17 mouse cellular contexts compared by ENCODE assay signal in genomic region chr4:154394123-154394722, GRCm38 (mm10). TPM values are rescaled to one million over a fixed set of nuclear protein-coding genes. Genes with fewer than 3 reads are reported as not detected.
DNase-seq lines count a peak whose midpoint lies in the region; ATAC-seq lines count a peak whose summit lies in the region.
"Had no signal": no experiment of that assay in that cellular context is flagged by ENCODE, and none has a peak within 500 bp of the region (broad histone marks: within the 10 kb centered on the region; RNA-seq: fewer than 3 reads in every experiment).

No protein-coding gene starts in this region.

- peak; percentile 23 for DNase-seq in cerebellum, adult 11-12 months
- no peak for DNase-seq in cerebellum, adult 8-10 months
- no peak for DNase-seq in heart, adult 18-20 months
- DNase-seq in right cerebral cortex, adult 18-20 months = peak; percentile 31
- DNase-seq in right cerebral cortex, postnatal 4 days = no peak
- DNase-seq in right cerebral cortex, postnatal 25 days = peak; percentile 20
- no peak for DNase-seq in testis, postnatal 10 days (ENCODE audit: low spot score)

- no peaks in the 10 kb centered on the region for H3K27me3 ChIP-seq in heart, embryonic 16.5 days (ENCODE audit: control insufficient read depth, insufficient read depth, low read length)

- peaks cover 38% of the 10 kb centered on the region for H3K4me1 ChIP-seq in heart, embryonic 16.5 days (ENCODE audit: control insufficient read depth, insufficient read depth, low read length)

- 49% methylated on average over 7 of the region's 7 CpGs for WGBS in heart, embryonic 16.5 days

- H3K9ac ChIP-seq in heart, embryonic 16.5 days (ENCODE audit: low read length) = peak overlapping the region; percentile 11
- H3K9ac ChIP-seq: neural tube, embryonic 12.5 days had no signal

- no peak for ATAC-seq in heart, embryonic 16.5 days (replicated peaks; ENCODE audit: extremely low read depth, insufficient read depth, low FRiP score)

- H3K4me2 ChIP-seq in heart, embryonic 16.5 days (ENCODE audit: low read depth, low read length) = no peak overlapping the region
- H3K4me2 ChIP-seq: neural tube, embryonic 12.5 days had no signal

- H3K9me3 ChIP-seq in heart, embryonic 16.5 days (replicated peaks; ENCODE audit: control insufficient read depth, low read length) = no peaks in the 10 kb centered on the region
- H3K9me3 ChIP-seq: neural tube, embryonic 12.5 days had no signal

- no peaks in the 10 kb centered on the region for H3K36me3 ChIP-seq in heart, embryonic 16.5 days (ENCODE audit: control insufficient read depth, insufficient read depth)
- H3K36me3 ChIP-seq: neural tube, embryonic 12.5 days had no signal

- peak overlapping the region; percentile 92 for H3K27ac ChIP-seq in heart, embryonic 16.5 days (ENCODE audit: low read length)
- H3K27ac ChIP-seq: gastrocnemius, adult 2 months; neural tube, embryonic 12.5 days; stomach, postnatal 0 days had no signal

- no peak overlapping the region for H3K4me3 ChIP-seq in heart, embryonic 16.5 days (ENCODE audit: low read length)
- H3K4me3 ChIP-seq: gastrocnemius, adult 2 months; neural tube, embryonic 12.5 days had no signal

RNA-seq across cellular contexts. Expression of gene B230104I21Rik, which starts 58.3 kb away (rescaled TPM):
- polyA plus RNA-seq in heart, embryonic 16.5 days (2015; fragmentation: Nextera tagmentation; extraction: Ambion mirVana) = 0.17 TPM in 1 of 2 replicates, not detected in the other
- total RNA-seq in heart, adult 18-20 months (2021) = not detected
- total RNA-seq: common myeloid progenitor, adult 5-6 weeks; ES-E14; gastrocnemius, adult 2 months; megakaryocyte progenitor cell, adult 5-6 weeks had no signal
- polyA plus RNA-seq: intestine, embryonic 16.5 days; large intestine, adult 2 months; liver, embryonic 16.5 days; neural tube, embryonic 12.5 days; stomach, postnatal 0 days had no signal

Comparison
In these comparisons a context has a peak if more than half of its experiments do, and no peak if none do; other contexts are left out.
1. DNase-seq: peak in cerebellum, adult 11-12 months (single experiment), right cerebral cortex, adult 18-20 months (single experiment) and right cerebral cortex, postnatal 25 days (single experiment); none in cerebellum, adult 8-10 months (single experiment), heart, adult 18-20 months (0 of 2), right cerebral cortex, postnatal 4 days (single experiment) and testis, postnatal 10 days (single experiment).